Mouse (Mus musculus): ENCODE results near the gene Ccl3. TPM values are rescaled to one million over a fixed set of nuclear protein-coding genes. Genes with fewer than 3 reads are reported as not detected.

Gene Ccl3
- total RNA-seq (2015) (99.8 and 229 TPM in 2 replicates), total RNA-seq (2017) (37.9 and 120 TPM in 2 replicates)

GRCm38 (mm10) chr11:83649305-83649841 lies at the start of gene Ccl3:
Gene Ccl3, minus strand, starts transcription at chr11:83649355.
- ATAC-seq (replicated peaks; ENCODE audit: poor library complexity), result peak; percentile 87

GRCm38 (mm10) chr11:83692008-83692407 lies 42.9 kb upstream of the Ccl3 start:
- ATAC-seq (replicated peaks; ENCODE audit: poor library complexity), result no peak

- ATAC-seq (replicated peaks; ENCODE audit: poor library complexity), result no peak
Measured at GRCm38 (mm10) chr11:83689918-83690317, 40.8 kb upstream of the Ccl3 start.

GRCm38 (mm10) chr11:83675665-83676064 lies 26.5 kb upstream of the Ccl3 start:
- no peak for ATAC-seq (replicated peaks; ENCODE audit: poor library complexity)

GRCm38 (mm10) chr11:83671743-83672142 lies 22.6 kb upstream of the Ccl3 start:
- no peak for ATAC-seq (replicated peaks; ENCODE audit: poor library complexity)

- ATAC-seq (replicated peaks; ENCODE audit: poor library complexity), result peak; percentile 68
Measured at GRCm38 (mm10) chr11:83663532-83663931, 14.4 kb upstream of the Ccl3 start.

- peak; percentile 81 for ATAC-seq (replicated peaks; ENCODE audit: poor library complexity)
Measured at GRCm38 (mm10) chr11:83662204-83662603, 13.0 kb upstream of the Ccl3 start, which contains the start of gene Ccl4. Gene Ccl4, plus strand, starts transcription at chr11:83662584.

- ATAC-seq (replicated peaks; ENCODE audit: poor library complexity), result peak; percentile 51
Measured at GRCm38 (mm10) chr11:83658797-83659196, 9.6 kb upstream of the Ccl3 start.

- no peak for ATAC-seq (replicated peaks; ENCODE audit: poor library complexity)
Measured at GRCm38 (mm10) chr11:83657508-83657907, 8.4 kb upstream of the Ccl3 start.

- ATAC-seq (replicated peaks; ENCODE audit: poor library complexity), result no peak
Measured at GRCm38 (mm10) chr11:83654606-83655005, 5.5 kb upstream of the Ccl3 start.

GRCm38 (mm10) chr11:83646356-83647149 lies 2.6 kb downstream of the Ccl3 start:
- ATAC-seq (replicated peaks; ENCODE audit: poor library complexity), result no peak

- ATAC-seq (replicated peaks; ENCODE audit: poor library complexity), result no peak
Measured at GRCm38 (mm10) chr11:83645521-83645920, 3.6 kb downstream of the Ccl3 start, which contains the start of gene Rpl9-ps1. Gene Rpl9-ps1, minus strand, starts transcription at chr11:83645621.

GRCm38 (mm10) chr11:83641216-83641615 lies 7.9 kb downstream of the Ccl3 start:
- no peak; the same call in 1 of the 2 replicates for ATAC-seq (replicated peaks; ENCODE audit: poor library complexity)

- peak; percentile 95 for ATAC-seq (replicated peaks; ENCODE audit: poor library complexity)
Measured at GRCm38 (mm10) chr11:83640141-83640540, 9.0 kb downstream of the Ccl3 start.

- ATAC-seq (replicated peaks; ENCODE audit: poor library complexity), result peak; percentile 61
Measured at GRCm38 (mm10) chr11:83639533-83639932, 9.6 kb downstream of the Ccl3 start.

GRCm38 (mm10) chr11:83638934-83639333 lies 10.2 kb downstream of the Ccl3 start:
- no peak for ATAC-seq (replicated peaks; ENCODE audit: poor library complexity)

- ATAC-seq (replicated peaks; ENCODE audit: poor library complexity), result no peak
Measured at GRCm38 (mm10) chr11:83636742-83637235, 12.4 kb downstream of the Ccl3 start.

- ATAC-seq (replicated peaks; ENCODE audit: poor library complexity), result no peak
Measured at GRCm38 (mm10) chr11:83634898-83635297, 14.3 kb downstream of the Ccl3 start.

GRCm38 (mm10) chr11:83634425-83634824 lies 14.7 kb downstream of the Ccl3 start:
- no peak for ATAC-seq (replicated peaks; ENCODE audit: poor library complexity)

- peak; percentile 66 for ATAC-seq (replicated peaks; ENCODE audit: poor library complexity)
Measured at GRCm38 (mm10) chr11:83632744-83633143, 16.4 kb downstream of the Ccl3 start.

GRCm38 (mm10) chr11:83631065-83631464 lies 18.1 kb downstream of the Ccl3 start:
- no peak for ATAC-seq (replicated peaks; ENCODE audit: poor library complexity)

GRCm38 (mm10) chr11:83630630-83631029 lies 18.5 kb downstream of the Ccl3 start:
- no peak for ATAC-seq (replicated peaks; ENCODE audit: poor library complexity)

Measured in megakaryocyte progenitor cell, adult 5-6 weeks (primary cell).